Comparison of ENCODE assay signal across 9 mouse cellular contexts in the genomic region with DNA sequence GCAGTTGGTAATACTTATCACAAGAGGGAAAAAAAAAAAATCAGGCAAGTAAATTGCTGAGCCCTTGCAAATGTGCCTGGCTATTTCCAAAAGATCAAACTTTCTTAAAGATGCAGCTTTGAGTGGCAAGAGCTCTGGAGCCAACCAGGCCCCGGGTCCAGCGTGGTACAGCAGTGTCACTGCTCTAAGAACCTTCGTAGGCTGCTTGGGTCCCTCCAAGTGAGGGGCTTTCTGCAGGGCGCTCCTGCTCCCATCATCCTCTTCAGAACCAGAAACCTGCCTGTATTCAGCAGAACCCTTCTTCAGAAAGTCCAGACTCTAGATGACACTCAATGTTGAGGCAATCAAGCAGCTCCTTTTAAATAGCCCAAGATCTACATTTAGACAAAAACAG. TPM values are rescaled to one million over a fixed set of nuclear protein-coding genes. Genes with fewer than 3 reads are reported as not detected.
DNase-seq lines count a peak whose midpoint lies in the region; ATAC-seq and TF ChIP-seq lines count a peak whose summit lies in the region.
"Had no signal": no experiment of that assay in that cellular context is flagged by ENCODE, and none has a peak within 500 bp of the region (broad histone marks: within the 10 kb centered on the region; RNA-seq: fewer than 3 reads in every experiment).

No protein-coding gene starts in this region.

- peaks cover 51% of the 10 kb centered on the region for H3K27me3 ChIP-seq in liver, embryonic 11.5 days (replicated peaks; ENCODE audit: control insufficient read depth, insufficient read depth, low read length)
- H3K27me3 ChIP-seq in forebrain, embryonic 14.5 days (replicated peaks; ENCODE audit: control insufficient read depth, insufficient read depth, low read length) = peaks cover 43% of the 10 kb centered on the region
- peaks cover 45% of the 10 kb centered on the region for H3K27me3 ChIP-seq in limb, embryonic 14.5 days (ENCODE audit: control insufficient read depth, insufficient read depth, low read length)
- H3K27me3 ChIP-seq in stomach, embryonic 14.5 days (ENCODE audit: control insufficient read depth, insufficient read depth, low read length) = peaks cover 37% of the 10 kb centered on the region

- H3K4me2 ChIP-seq in liver, embryonic 11.5 days = peak overlapping the region; percentile 70
- H3K4me2 ChIP-seq in forebrain, embryonic 14.5 days (ENCODE audit: low read length) = peak overlapping the region; percentile 96
- peak overlapping the region; percentile 96 for H3K4me2 ChIP-seq in limb, embryonic 14.5 days (replicated peaks; ENCODE audit: low read depth, low read length, severe bottlenecking)
- H3K4me2 ChIP-seq in stomach, embryonic 14.5 days (replicated peaks; ENCODE audit: low read depth, low read length) = peak overlapping the region; percentile 91

- no peak overlapping the region for H3K27ac ChIP-seq in liver, embryonic 11.5 days (ENCODE audit: low read depth, low read length)
- no peak overlapping the region for H3K27ac ChIP-seq in forebrain, embryonic 14.5 days (ENCODE audit: low read depth, low read length)
- H3K27ac ChIP-seq in limb, embryonic 14.5 days (replicated peaks; ENCODE audit: low read depth, low read length) = no peak overlapping the region
- no peak overlapping the region for H3K27ac ChIP-seq in stomach, embryonic 14.5 days (ENCODE audit: low read length)

- H3K9ac ChIP-seq in liver, embryonic 11.5 days (ENCODE audit: low read depth, low read length) = no peak overlapping the region
- peak overlapping the region; percentile 54 for H3K9ac ChIP-seq in forebrain, embryonic 14.5 days (ENCODE audit: low read length)
- 0 out of 2 replicates have a peak overlapping the region, but pooled peaks have one; percentile 36 for H3K9ac ChIP-seq in limb, embryonic 14.5 days (ENCODE audit: low read depth, low read length, severe bottlenecking)
- no peak overlapping the region for H3K9ac ChIP-seq in stomach, embryonic 14.5 days (replicated peaks; ENCODE audit: low read depth, low read length)

- H3K36me3 ChIP-seq in liver, embryonic 11.5 days (ENCODE audit: control insufficient read depth, insufficient read depth, low read length) = no peaks in the 10 kb centered on the region
- no peaks in the 10 kb centered on the region for H3K36me3 ChIP-seq in forebrain, embryonic 14.5 days (ENCODE audit: control insufficient read depth, insufficient read depth, low read length)
- no peaks in the 10 kb centered on the region for H3K36me3 ChIP-seq in limb, embryonic 14.5 days (ENCODE audit: control insufficient read depth, insufficient read depth, low read length)
- H3K36me3 ChIP-seq in stomach, embryonic 14.5 days (ENCODE audit: control insufficient read depth, insufficient read depth, low read length) = no peaks in the 10 kb centered on the region

- no peak for DNase-seq in liver, embryonic 11.5 days (ENCODE audit: low spot score)
- DNase-seq in liver = no peak
- no peak for DNase-seq in forebrain, embryonic 14.5 days (ENCODE audit: low spot score)
- no peak for DNase-seq in limb, embryonic 14.5 days (ENCODE audit: low spot score)
- DNase-seq in urinary bladder, adult 2 months (ENCODE audit: low spot score) = no peak
- DNase-seq in adrenal gland, postnatal 25 days = no peak
- no peak for DNase-seq in urinary bladder, postnatal 14 days (ENCODE audit: low spot score)

- ATAC-seq in liver, embryonic 11.5 days (replicated peaks; ENCODE audit: low FRiP score) = no peak
- ATAC-seq in forebrain, embryonic 14.5 days = peak; percentile 55; the same call in 1 of the 2 replicates
- ATAC-seq in limb, embryonic 14.5 days (ENCODE audit: low FRiP score, low read depth) = no peak
- no peak for ATAC-seq in stomach, embryonic 14.5 days (ENCODE audit: insufficient number of reproducible peaks, insufficient read depth, low FRiP score, low read depth)

- TF ChIP-seq POLR2A in limb, embryonic 14.5 days (IDR thresholded peaks at IDR 0.05; ENCODE audit: borderline replicate concordance, extremely low read depth, insufficient read depth, insufficient read length) = no peak

- no peaks in the 10 kb centered on the region for H3K9me3 ChIP-seq in liver, embryonic 11.5 days (ENCODE audit: control insufficient read depth, low read length)
- no peaks in the 10 kb centered on the region for H3K9me3 ChIP-seq in forebrain, embryonic 14.5 days (replicated peaks; ENCODE audit: control insufficient read depth, low read length)
- no peaks in the 10 kb centered on the region for H3K9me3 ChIP-seq in limb, embryonic 14.5 days (ENCODE audit: control insufficient read depth, low read length)
- no peaks in the 10 kb centered on the region for H3K9me3 ChIP-seq in stomach, embryonic 14.5 days (ENCODE audit: control insufficient read depth, low read depth, low read length)

- peaks cover 3% of the 10 kb centered on the region; the same call in 1 of the 2 replicates for H3K4me1 ChIP-seq in liver, embryonic 11.5 days (replicated peaks; ENCODE audit: control insufficient read depth, insufficient read depth, low read length)
- H3K4me1 ChIP-seq in forebrain, embryonic 14.5 days (ENCODE audit: control insufficient read depth, insufficient read depth, low read length) = peaks cover 4% of the 10 kb centered on the region; the same call in 1 of the 2 replicates
- H3K4me1 ChIP-seq in limb, embryonic 14.5 days (ENCODE audit: control insufficient read depth, insufficient read depth, low read length) = no peaks in the 10 kb centered on the region
- H3K4me1 ChIP-seq in stomach, embryonic 14.5 days (ENCODE audit: control insufficient read depth, insufficient read depth, low read length) = peaks cover 6% of the 10 kb centered on the region; the same call in 1 of the 2 replicates

- WGBS in liver, embryonic 11.5 days = 27% methylated on average over 4 of the region's 4 CpGs
- 22% methylated on average over 4 of the region's 4 CpGs for WGBS in forebrain, embryonic 14.5 days
- 18% methylated on average over 4 of the region's 4 CpGs for WGBS in limb, embryonic 14.5 days
- WGBS in stomach, embryonic 14.5 days = 24% methylated on average over 4 of the region's 4 CpGs

- H3K4me3 ChIP-seq in liver, embryonic 11.5 days (ENCODE audit: low read depth, low read length) = peak overlapping the region; percentile 42
- peak overlapping the region; percentile 44 for H3K4me3 ChIP-seq in forebrain, embryonic 14.5 days (ENCODE audit: low read depth, low read length)
- H3K4me3 ChIP-seq in limb, embryonic 14.5 days (replicated peaks; ENCODE audit: low read length) = peak overlapping the region; percentile 47
- peak overlapping the region; percentile 44 for H3K4me3 ChIP-seq in stomach, embryonic 14.5 days (ENCODE audit: low read depth, low read length)

RNA-seq across cellular contexts. Expression of a gene that starts 0.5 kb away (rescaled TPM):
- polyA plus RNA-seq in liver, embryonic 11.5 days (2014; fragmentation: Nextera tagmentation; extraction: Ambion mirVana) = not detected in 2 replicates
- polyA plus RNA-seq in forebrain, embryonic 14.5 days (2014; fragmentation: Nextera tagmentation; extraction: Ambion mirVana) = 0.16 TPM in 1 of 2 replicates, not detected in the other
- 2.1 and 2.4 TPM in 2 replicates for polyA plus RNA-seq in limb, embryonic 14.5 days (2012; rRNA removed)
- 2.0 and 2.1 TPM in 2 replicates for polyA plus RNA-seq in limb, embryonic 14.5 days (2014; fragmentation: Nextera tagmentation; extraction: Ambion mirVana)
- 1.4 and 1.8 TPM in 2 replicates for polyA plus RNA-seq in stomach, embryonic 14.5 days (2014; fragmentation: Nextera tagmentation; extraction: Ambion mirVana)
- 0.27 and 0.34 TPM in 2 replicates for polyA plus RNA-seq in urinary bladder, adult 2 months (2012; rRNA removed)
- total RNA-seq in adrenal gland, postnatal 25 days (2021) = not detected in 2 replicates
- total RNA-seq: neutrophil, adult 5-6 weeks had no signal

RNA-seq across cellular contexts. Expression of a gene that starts 27.8 kb away (rescaled TPM):
- 308 and 350 TPM in 2 replicates for polyA plus RNA-seq in liver, embryonic 11.5 days (2014; fragmentation: Nextera tagmentation; extraction: Ambion mirVana)
- 151 and 178 TPM in 2 replicates for polyA plus RNA-seq in forebrain, embryonic 14.5 days (2014; fragmentation: Nextera tagmentation; extraction: Ambion mirVana)
- polyA plus RNA-seq in limb, embryonic 14.5 days (2012; rRNA removed) = 20.5 and 27.3 TPM in 2 replicates
- polyA plus RNA-seq in limb, embryonic 14.5 days (2014; fragmentation: Nextera tagmentation; extraction: Ambion mirVana) = 158 and 169 TPM in 2 replicates
- polyA plus RNA-seq in stomach, embryonic 14.5 days (2014; fragmentation: Nextera tagmentation; extraction: Ambion mirVana) = 176 and 184 TPM in 2 replicates
- 10.5 and 20.4 TPM in 2 replicates for polyA plus RNA-seq in urinary bladder, adult 2 months (2012; rRNA removed)
- 50.2 and 66.6 TPM in 2 replicates for total RNA-seq in adrenal gland, postnatal 25 days (2021)

RNA-seq across cellular contexts. Expression of a gene that starts 27.9 kb away (rescaled TPM):
- 19.9 and 20.8 TPM in 2 replicates for polyA plus RNA-seq in liver, embryonic 11.5 days (2014; fragmentation: Nextera tagmentation; extraction: Ambion mirVana)
- 34.4 and 40.3 TPM in 2 replicates for polyA plus RNA-seq in forebrain, embryonic 14.5 days (2014; fragmentation: Nextera tagmentation; extraction: Ambion mirVana)
- 6.5 and 7.4 TPM in 2 replicates for polyA plus RNA-seq in limb, embryonic 14.5 days (2012; rRNA removed)
- polyA plus RNA-seq in limb, embryonic 14.5 days (2014; fragmentation: Nextera tagmentation; extraction: Ambion mirVana) = 11.3 and 13.1 TPM in 2 replicates
- polyA plus RNA-seq in stomach, embryonic 14.5 days (2014; fragmentation: Nextera tagmentation; extraction: Ambion mirVana) = 23.4 and 24.2 TPM in 2 replicates
- 19.4 and 27.4 TPM in 2 replicates for polyA plus RNA-seq in urinary bladder, adult 2 months (2012; rRNA removed)
- 2.9 and 3.0 TPM in 2 replicates for total RNA-seq in adrenal gland, postnatal 25 days (2021)

Comparison
In these comparisons a context has a peak if more than half of its experiments do, and no peak if none do; other contexts are left out.
1. H3K9ac ChIP-seq: peak in forebrain, embryonic 14.5 days (single experiment) and limb, embryonic 14.5 days (single experiment); none in liver, embryonic 11.5 days (single experiment) and stomach, embryonic 14.5 days (single experiment).
2. Peak in every context shown above with its lines, with median percentiles within 50 percentile points of each other: H3K4me2 ChIP-seq and H3K4me3 ChIP-seq.